Mouse (Mus musculus) bone marrow, adult 2 months (tissue): ENCODE results near the gene Gm11639. TPM values are rescaled to one million over a fixed set of nuclear protein-coding genes. Genes with fewer than 3 reads are reported as not detected.
"Not testable (repeated sequence)": the region's sequence is repeated elsewhere in the genome, so short reads cannot be mapped to it uniquely, and the experiment has no call there.

ENCODE experiments used
- H3K27ac ChIP-seq: fragments of 200-500 bp; 2 replicates; pipeline ENCODE4 v1.5.1; 2012; ENCODE audit warnings: low read depth, mild to moderate bottlenecking, control low read depth, inconsistent platforms, low read length; ENCODE audit not compliant: control insufficient read depth, poor library complexity, insufficient read depth
- H3K4me1 ChIP-seq: fragments of 200-500 bp; 2 replicates; pipeline ENCODE4 v1.6.1; 2011; ENCODE audit warnings: low read length; ENCODE audit not compliant: control insufficient read depth, insufficient read depth
- H3K4me3 ChIP-seq: fragments of 200-500 bp; replicated peaks from 2 replicates; pipeline ENCODE3; 2011; ENCODE audit warnings: mild to moderate bottlenecking, low read depth, low read length, control low read depth; ENCODE audit not compliant: control insufficient read depth
- CTCF ChIP-seq: fragments of 200-500 bp; IDR thresholded peaks from 2 replicates; pipeline ENCODE4 v1.5.1; 2011; ENCODE audit warnings: low read length, control low read depth; ENCODE audit not compliant: control insufficient read depth, insufficient read depth
- POLR2A ChIP-seq: fragments of 200-500 bp; IDR thresholded peaks from 2 replicates; pipeline ENCODE4 v1.6.1; 2011; ENCODE audit warnings: low read depth, mild to moderate bottlenecking, control low read depth, low read length, borderline replicate concordance; ENCODE audit not compliant: control insufficient read depth
- WGBS: fragments of 180-500 bp; shearing (Covaris S2); methylation state at CpG from one replicate; pipeline ENCODE4 v1.1.7; 2018; 5-methylcytosine and 5-hydroxymethylcytosine counted together
- polyA plus RNA-seq: library from polyadenylated mRNA; stranded (reverse); fragments of >200 nt; gene quantifications from 2 replicates; pipeline ENCODE4 v1.2.4, GENCODE M21; 2011; ENCODE audit warnings: low replicate concordance; ENCODE audit not compliant: missing spikeins, insufficient read depth, insufficient read length

Gm11639 gene
- polyA plus RNA-seq, 1 experiment = not detected

DNA sequence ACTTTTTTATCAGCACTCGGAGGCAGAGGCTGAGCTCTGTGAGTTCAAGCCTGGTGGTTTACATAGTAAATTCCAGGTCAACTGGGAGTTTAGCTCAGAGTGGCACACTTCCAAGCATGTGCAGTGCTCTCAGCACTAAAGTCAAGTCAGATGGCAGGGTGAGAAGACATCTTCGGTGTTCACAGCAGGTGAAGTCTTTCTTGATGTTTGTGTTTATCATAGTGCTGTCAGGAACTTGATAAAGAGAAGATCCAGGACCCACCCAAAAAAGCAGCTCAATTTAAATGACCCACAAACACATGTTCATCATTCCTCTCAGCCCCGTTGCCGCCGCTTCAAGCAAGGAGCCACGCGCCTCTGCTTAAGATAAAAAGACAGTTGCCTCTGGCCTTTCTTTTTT lies 450.2 kb downstream of the Gm11639 start:
- TF ChIP-seq POLR2A (no peak), CTCF (no peak)
- Histone ChIP-seq H3K4me1 (no peaks in the 10 kb centered on the region), H3K4me3 (no peak overlapping the region), H3K27ac (no peak overlapping the region)
- WGBS = 80% methylated on average over 7 of the region's 7 CpGs

DNA sequence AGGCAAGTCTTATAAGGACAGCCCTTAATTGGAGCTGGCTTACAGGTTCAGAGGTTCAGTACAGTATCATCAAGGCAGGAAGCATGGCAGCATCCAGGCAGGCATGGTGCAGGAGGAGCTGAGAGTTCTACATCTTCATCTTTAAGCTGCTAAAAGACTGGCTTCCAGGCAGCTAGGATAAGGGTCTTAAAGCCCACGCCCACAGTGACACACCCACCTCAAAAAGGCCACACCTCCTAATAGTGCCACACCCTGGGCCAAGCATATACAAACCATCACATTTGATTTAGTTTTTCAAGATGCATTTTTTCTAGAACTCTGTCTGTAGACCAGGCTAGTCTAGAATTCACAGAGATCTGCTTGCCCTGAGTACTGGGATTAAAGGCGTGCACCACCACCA lies 451.7 kb downstream of the Gm11639 start:
- H3K27ac ChIP-seq, H3K4me1 ChIP-seq, H3K4me3 ChIP-seq: not testable (repeated sequence)
- 76% methylated on average over 2 of the region's 2 CpGs for WGBS

GRCm38 (mm10) chr11:105140512-105140911 lies 455.0 kb downstream of the Gm11639 start:
- not testable (repeated sequence) for H3K4me3 ChIP-seq, H3K27ac ChIP-seq, H3K4me1 ChIP-seq
- WGBS = 86% methylated on average over 8 of the region's 8 CpGs

- WGBS = 87% methylated on average over 5 of the region's 5 CpGs
- no peak overlapping the region for H3K27ac ChIP-seq
- H3K4me1 ChIP-seq = no peaks in the 10 kb centered on the region; the same call in 1 of the 2 replicates
- no peak overlapping the region for H3K4me3 ChIP-seq
- TF ChIP-seq CTCF (no peak), POLR2A (no peak)
Observed at GRCm38 (mm10) chr11:105141115-105141514, 455.6 kb downstream of the Gm11639 start.

- H3K4me1 ChIP-seq = no peaks in the 10 kb centered on the region; the same call in 1 of the 2 replicates
- no peak overlapping the region for H3K4me3 ChIP-seq
- no peak for TF ChIP-seq CTCF
- no peak for TF ChIP-seq POLR2A
- H3K27ac ChIP-seq = no peak overlapping the region
Observed at GRCm38 (mm10) chr11:105143564-105143963, 458.1 kb downstream of the Gm11639 start.

DNA sequence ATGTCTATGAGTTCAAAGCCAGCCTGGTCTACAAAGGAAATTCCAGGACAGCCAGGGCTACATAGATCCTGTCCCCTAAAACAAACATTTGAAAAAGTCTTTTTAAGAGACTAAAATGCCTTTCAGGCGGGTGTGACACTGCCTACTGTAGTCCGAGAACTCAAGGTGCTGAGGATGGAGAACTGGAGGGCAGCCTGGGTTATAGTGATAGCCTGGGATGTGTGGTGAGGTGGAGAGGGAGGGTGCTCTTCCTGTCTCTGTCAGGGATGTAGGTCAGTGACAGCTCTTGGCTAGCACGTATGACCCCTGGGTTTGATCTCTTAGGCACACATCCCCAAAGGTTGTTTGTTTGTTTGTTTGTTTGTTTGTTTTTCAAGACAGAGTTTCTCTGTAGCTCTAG lies 458.6 kb downstream of the Gm11639 start:
- TF ChIP-seq CTCF = no peak
- TF ChIP-seq POLR2A = no peak
- no peak overlapping the region for H3K27ac ChIP-seq
- H3K4me1 ChIP-seq = no peaks in the 10 kb centered on the region; the same call in 1 of the 2 replicates
- 63% methylated on average over 3 of the region's 3 CpGs for WGBS
- H3K4me3 ChIP-seq = no peak overlapping the region

DNA sequence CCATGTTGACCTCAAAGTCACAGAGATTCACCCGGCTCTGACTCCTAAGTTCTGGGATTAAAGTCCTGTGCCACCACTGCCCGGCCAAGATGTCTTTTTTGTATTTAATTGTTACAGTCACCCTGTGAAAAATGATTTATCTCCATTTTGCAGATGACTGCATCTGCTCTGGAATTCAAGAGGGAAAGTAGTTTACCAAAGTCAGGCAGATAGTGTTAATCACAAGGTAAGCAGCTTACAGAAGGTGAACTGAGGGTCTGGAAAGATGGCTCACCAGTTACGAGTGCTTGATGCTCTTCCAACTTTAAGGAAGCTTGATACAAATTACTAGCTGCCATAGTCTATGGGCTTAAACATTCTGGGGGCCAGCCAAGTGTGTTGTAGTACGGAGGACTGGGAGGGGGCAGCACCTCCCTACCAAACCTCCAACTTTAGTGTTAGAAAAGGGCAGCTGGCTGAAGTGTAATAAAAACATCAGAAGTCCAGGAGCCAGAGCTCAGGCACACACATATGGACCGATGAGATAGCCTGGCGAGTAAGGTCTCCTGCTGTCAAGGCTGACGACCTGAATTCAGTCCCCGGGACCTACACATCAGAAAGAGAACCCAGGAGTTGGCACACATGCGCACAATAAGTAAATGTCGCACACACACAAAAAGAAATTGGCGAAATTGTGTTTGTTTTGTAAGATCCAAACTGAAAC lies 459.2 kb downstream of the Gm11639 start:
- WGBS = 68% methylated on average over 11 of the region's 11 CpGs
- no peak overlapping the region for H3K4me3 ChIP-seq
- H3K27ac ChIP-seq = no peak overlapping the region
- no peak for TF ChIP-seq CTCF
- no peak for TF ChIP-seq POLR2A
- H3K4me1 ChIP-seq = no peaks in the 10 kb centered on the region; the same call in 1 of the 2 replicates

DNA sequence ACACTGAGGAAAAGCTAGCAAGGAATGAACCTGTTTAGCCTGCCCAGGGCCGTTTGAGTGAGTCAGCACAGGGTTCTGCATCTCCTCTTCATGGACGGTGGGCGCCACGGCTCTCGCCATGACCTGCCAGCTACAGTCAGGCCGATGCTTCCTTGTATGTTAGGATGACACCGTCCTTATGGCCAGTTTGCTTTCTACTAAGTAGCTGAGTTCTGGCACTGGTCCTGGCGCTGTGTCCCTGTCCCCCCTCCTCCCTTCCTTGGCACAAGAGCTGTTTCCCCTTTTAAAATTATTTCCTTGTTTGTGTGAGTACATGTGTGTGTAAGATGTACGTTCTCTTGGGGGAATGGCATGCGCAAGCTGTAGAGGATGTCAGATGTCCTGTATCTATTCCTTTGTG lies 459.7 kb downstream of the Gm11639 start:
- TF ChIP-seq CTCF (no peak), POLR2A (no peak)
- Histone ChIP-seq H3K4me1 (no peaks in the 10 kb centered on the region; the same call in 1 of the 2 replicates), H3K27ac (no peak overlapping the region), H3K4me3 (no peak overlapping the region)
- 44% methylated on average over 10 of the region's 10 CpGs for WGBS

DNA sequence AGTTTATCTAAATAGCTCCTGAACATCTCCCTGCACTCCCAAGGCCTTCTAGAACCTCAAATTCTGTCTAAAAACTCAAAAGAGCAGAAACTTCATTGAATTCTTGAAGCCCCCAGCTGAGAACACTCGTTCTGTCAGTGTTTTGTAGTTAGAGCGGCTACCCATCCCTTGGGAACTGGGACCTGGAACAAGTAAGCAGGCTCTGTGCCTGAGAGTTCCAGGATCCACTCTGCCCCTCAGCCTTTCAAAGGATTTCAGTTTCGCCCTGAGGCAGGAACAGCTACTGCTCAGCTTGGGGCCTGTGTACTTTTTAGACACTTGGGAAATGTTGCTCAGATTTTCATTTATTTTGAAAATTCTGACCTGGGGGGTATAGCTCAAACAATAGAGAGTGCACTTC lies 461.1 kb downstream of the Gm11639 start, which contains the start of gene Gm10842:
Gene Gm10842, plus strand, starts transcription at position 301 of the 400 bp plus-strand sequence.
- no peak within 1 kb of the TSS for H3K27ac ChIP-seq
- TF ChIP-seq POLR2A (no peak), CTCF (no peak)
- WGBS = 86% methylated on average over 3 of the region's 3 CpGs
- no peaks in the 10 kb centered on the region; the same call in 1 of the 2 replicates for H3K4me1 ChIP-seq
- no peak within 1 kb of the TSS for H3K4me3 ChIP-seq
